Mouse (Mus musculus) cerebellum, adult 2 months (tissue): ENCODE results near the gene Oma1.

Source experiments
- CTCF ChIP-seq: fragments of 200-500 bp; IDR thresholded peaks from 2 replicates; pipeline ENCODE4 v1.5.1; 2011; ENCODE audit warnings: low read depth, mild to moderate bottlenecking, control low read depth, low read length, moderate library complexity, borderline replicate concordance; ENCODE audit not compliant: insufficient read depth
- POLR2A ChIP-seq: fragments of 200-500 bp; IDR thresholded peaks from 2 replicates; pipeline ENCODE4 v1.6.1; 2011; ENCODE audit warnings: low read length, control low read depth, borderline replicate concordance; ENCODE audit not compliant: insufficient read depth

GRCm38 (mm10) chr4:103303851-103304250 lies 9.8 kb upstream of the Oma1 start:
- TF ChIP-seq POLR2A (no peak), CTCF (no peak)
